Mouse (Mus musculus) liver, adult 2 months (tissue): ENCODE results near the gene Hoxa5.

Experiments
- CTCF ChIP-seq: fragments of 200-500 bp; IDR thresholded peaks from 2 replicates; pipeline ENCODE4 v1.5.1; 2011; ENCODE audit warnings: low read depth, low read length, control low read depth
- POLR2A ChIP-seq: fragments of 200-500 bp; IDR thresholded peaks from 2 replicates; pipeline ENCODE4 v1.6.1; 2011; ENCODE audit warnings: low read length, control low read depth; ENCODE audit not compliant: insufficient read depth; ENCODE audit errors: extremely low read depth

GRCm38 (mm10) chr6:52196811-52197210 lies 7.6 kb downstream of the Hoxa5 start:
- TF ChIP-seq CTCF = no peak
- no peak for TF ChIP-seq POLR2A
